Mouse (Mus musculus): ENCODE data around the gene Ankrd39.

The Ankrd39 gene

GRCm38 (mm10) chr1:36546888-36547471, at the start of gene Ankrd39:
Gene Ankrd39, minus strand, starts transcription at chr1:36547445.
- DNase-seq (ENCODE audit: low spot score in 2 of 2) = peak; percentile 97 to 99

- DNase-seq (ENCODE audit: low spot score in 2 of 2) = no peak
Observed at GRCm38 (mm10) chr1:36596114-36596513, 48.9 kb upstream of the Ankrd39 start.

- DNase-seq (ENCODE audit: low spot score in 2 of 2) = no peak
Observed at GRCm38 (mm10) chr1:36595167-36595931, 48.1 kb upstream of the Ankrd39 start.

- no peak for DNase-seq (ENCODE audit: low spot score in 2 of 2)
Observed at GRCm38 (mm10) chr1:36593099-36593498, 45.9 kb upstream of the Ankrd39 start.

- DNase-seq (ENCODE audit: low spot score in 2 of 2) = no peak
Observed at GRCm38 (mm10) chr1:36591408-36591807, 44.2 kb upstream of the Ankrd39 start.

GRCm38 (mm10) chr1:36590664-36591063, 43.4 kb upstream of the Ankrd39 start:
- DNase-seq (ENCODE audit: low spot score in 2 of 2) = no peak

- DNase-seq (ENCODE audit: low spot score in 2 of 2) = no peak
Observed at GRCm38 (mm10) chr1:36589486-36589885, 42.2 kb upstream of the Ankrd39 start.

- no peak for DNase-seq (ENCODE audit: low spot score in 2 of 2)
Observed at GRCm38 (mm10) chr1:36588476-36589450, 41.5 kb upstream of the Ankrd39 start.

GRCm38 (mm10) chr1:36587860-36588259, 40.6 kb upstream of the Ankrd39 start:
- DNase-seq (ENCODE audit: low spot score in 2 of 2) = no peak

- DNase-seq (ENCODE audit: low spot score in 2 of 2) = no peak
Observed at GRCm38 (mm10) chr1:36586288-36586687, 39.0 kb upstream of the Ankrd39 start.

GRCm38 (mm10) chr1:36583408-36584116, 36.3 kb upstream of the Ankrd39 start:
- DNase-seq (ENCODE audit: low spot score in 2 of 2) = no peak

GRCm38 (mm10) chr1:36582211-36582610, 35.0 kb upstream of the Ankrd39 start:
- DNase-seq (ENCODE audit: low spot score in 2 of 2) = no peak

- no peak for DNase-seq (ENCODE audit: low spot score in 2 of 2)
Observed at GRCm38 (mm10) chr1:36581260-36581659, 34.0 kb upstream of the Ankrd39 start.

GRCm38 (mm10) chr1:36580384-36581207, 33.4 kb upstream of the Ankrd39 start:
- DNase-seq (ENCODE audit: low spot score in 2 of 2) = peak in 1 of 2 experiments; percentile 55

GRCm38 (mm10) chr1:36579974-36580383, 32.7 kb upstream of the Ankrd39 start:
- DNase-seq (ENCODE audit: low spot score in 2 of 2) = no peak

GRCm38 (mm10) chr1:36576991-36577675, 29.9 kb upstream of the Ankrd39 start:
- DNase-seq (ENCODE audit: low spot score in 2 of 2) = no peak

GRCm38 (mm10) chr1:36575347-36575746, 28.1 kb upstream of the Ankrd39 start:
- DNase-seq (ENCODE audit: low spot score in 2 of 2) = no peak

- DNase-seq (ENCODE audit: low spot score in 2 of 2) = no peak
Observed at GRCm38 (mm10) chr1:36574196-36574955, 27.1 kb upstream of the Ankrd39 start.

GRCm38 (mm10) chr1:36573524-36573923, 26.3 kb upstream of the Ankrd39 start:
- DNase-seq (ENCODE audit: low spot score in 2 of 2) = no peak
